Mouse (Mus musculus): ENCODE data around the gene Stum.

Gene Stum

DNA sequence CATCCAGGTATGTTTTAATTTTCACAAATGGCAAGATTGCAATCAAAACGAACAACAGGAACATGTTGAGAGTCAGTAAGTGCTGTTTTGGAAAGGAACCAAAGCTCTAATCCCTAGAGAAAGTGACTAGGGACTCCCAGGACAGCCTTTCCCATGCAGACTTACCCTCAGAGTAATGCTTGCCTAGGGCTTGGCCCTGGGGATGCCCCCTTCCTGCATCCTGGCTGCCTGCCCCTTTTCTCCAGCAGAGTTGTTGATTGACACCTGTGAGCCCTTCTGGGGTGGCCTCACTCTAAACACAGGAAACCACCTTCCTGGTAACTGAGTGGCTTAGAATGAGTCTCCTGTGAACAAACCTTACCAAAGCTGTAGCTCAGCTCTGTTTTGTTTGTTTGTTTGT, 94.8 kb downstream of the Stum start:
- no peak for DNase-seq (ENCODE audit: extremely low read depth, low read depth, low spot score)

DNA sequence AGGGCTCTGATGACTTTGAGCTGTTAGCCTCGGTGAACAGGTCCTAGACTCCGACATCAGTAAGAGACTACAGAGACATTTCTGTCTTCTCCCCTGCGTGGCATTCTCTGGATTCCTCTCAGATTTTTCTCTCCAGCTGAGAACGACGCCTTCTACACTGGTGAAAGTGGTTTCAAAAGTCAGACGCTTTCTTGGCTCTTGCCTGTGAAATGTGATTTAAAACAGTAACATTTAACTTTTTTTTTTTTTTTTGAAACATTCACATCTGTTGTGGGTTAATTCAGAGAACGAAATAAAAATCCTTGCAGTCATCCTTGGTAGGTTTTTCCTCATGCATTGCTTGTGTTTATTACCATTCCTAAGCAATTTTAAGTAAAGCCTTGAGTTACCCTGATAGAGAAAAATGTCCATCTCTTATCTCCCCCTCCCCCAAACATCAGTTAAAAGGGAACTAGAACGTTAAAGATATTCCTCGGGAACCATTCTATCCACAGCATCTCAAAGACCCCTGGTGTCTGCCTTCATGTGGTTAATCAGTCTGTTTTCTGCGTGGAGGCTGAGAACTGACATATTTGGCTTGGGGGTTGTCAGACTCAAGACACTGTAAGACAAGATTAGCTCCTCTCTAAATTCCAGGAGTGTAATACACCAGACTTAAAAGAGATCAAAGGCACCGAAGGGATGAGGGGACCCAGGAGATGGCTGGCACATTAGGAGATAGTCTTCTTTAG, 95.4 kb downstream of the Stum start:
- DNase-seq (ENCODE audit: extremely low read depth, low read depth, low spot score): no peak

DNA sequence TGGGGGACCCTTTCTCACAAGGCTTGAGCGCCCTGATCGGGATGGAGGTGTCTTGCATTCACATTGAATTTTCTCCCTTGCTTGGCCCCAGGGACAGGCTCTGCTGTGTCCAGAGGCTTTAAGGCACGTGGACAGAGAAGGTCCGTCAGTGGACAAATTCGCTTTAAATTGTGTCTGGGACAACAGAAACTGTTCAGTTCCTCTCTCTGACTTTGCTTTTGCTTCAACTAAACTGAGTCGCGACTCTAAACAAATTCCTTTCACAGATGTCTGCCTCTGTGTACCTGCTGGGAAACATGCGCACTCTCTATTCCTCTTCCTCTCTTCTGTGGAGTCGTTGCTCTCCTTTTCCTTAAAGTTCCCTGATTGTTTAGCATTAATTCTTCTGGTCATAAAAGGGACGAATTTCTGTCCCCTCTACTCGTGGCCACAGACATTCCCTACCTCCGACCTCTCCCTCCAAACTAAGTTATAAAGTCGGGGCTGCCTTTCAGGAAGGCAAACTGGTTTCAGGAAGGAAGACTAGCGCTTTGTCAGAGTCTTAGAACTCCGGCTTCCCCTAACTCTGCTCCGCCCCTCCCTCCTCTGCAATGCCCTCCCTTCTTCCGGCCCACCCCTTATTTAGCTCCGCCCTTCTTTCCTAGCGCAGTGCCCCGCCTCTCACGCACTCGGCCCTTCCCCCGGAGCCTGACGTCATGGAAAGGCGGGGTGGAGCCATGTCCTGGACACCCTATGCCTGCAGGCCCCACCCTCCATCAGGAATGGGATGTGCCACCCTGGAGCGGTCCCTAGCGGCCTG, 96.2 kb downstream of the Stum start:
- no peak for DNase-seq (ENCODE audit: extremely low read depth, low read depth, low spot score)

DNA sequence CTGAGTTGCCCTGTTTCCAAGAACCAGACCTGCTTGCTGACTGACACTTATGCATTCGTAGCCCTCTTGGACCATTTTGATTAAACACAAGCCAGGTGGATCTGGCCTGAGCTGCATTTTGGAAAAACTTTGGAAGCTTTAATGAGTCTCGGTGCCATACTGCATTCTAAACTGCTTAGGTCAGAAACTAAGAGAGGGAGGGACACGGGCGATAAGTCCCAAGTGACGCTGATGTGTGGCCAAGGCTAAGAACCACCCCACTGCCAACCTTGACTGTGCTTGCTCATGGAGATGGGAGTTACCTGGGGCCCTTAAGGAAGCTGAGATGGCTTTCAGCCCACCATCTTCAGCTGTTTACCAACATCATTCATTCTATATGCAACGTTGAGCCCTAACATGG, 98.0 kb downstream of the Stum start:
- no peak for DNase-seq (ENCODE audit: extremely low read depth, low read depth, low spot score)

DNA sequence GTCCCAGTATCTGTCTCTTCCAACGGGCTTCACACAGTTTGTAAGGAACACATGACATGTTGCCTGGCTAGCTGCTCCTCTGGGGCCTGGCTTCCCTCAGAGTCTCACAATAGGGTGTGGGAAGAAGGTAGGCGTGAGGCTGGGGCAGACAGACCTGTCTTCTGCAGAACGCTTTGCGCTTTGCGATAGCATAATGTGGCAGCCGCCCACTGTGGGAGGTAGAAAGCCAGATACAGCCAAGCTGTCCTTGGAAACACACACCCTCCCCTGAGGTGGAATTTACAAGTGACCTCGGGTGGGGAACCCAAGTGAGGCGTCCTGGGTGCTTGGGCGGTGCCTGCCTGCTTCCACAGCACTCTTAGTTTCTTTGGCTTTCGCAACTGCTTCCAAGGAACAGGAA, 98.8 kb downstream of the Stum start:
- DNase-seq (ENCODE audit: extremely low read depth, low read depth, low spot score): no peak

DNA sequence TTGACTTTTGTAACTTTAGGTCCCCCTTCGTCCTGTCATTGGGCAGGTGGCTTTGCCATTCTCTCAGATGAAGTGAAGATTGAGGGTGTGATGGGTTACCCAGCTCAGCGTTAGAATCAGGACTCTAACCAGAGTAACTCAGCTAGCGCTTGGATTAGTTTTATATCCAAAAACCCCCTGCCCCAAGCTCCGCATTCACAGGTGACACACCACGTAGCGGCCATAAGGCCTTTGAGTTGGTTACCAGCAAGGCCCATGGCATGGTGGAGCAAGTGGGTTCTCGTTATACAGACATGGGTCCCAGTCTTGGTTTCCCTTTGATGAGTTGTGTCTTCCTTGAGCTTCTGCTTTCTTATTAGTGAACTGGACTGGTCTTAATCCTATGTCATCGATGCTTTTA, 99.4 kb downstream of the Stum start:
- DNase-seq (ENCODE audit: extremely low read depth, low read depth, low spot score): no peak
